Mouse (Mus musculus) megakaryocyte progenitor cell, adult 5-6 weeks (primary cell): ENCODE data around the gene Cyth4. TPM values are rescaled to one million over a fixed set of nuclear protein-coding genes. Genes with fewer than 3 reads are reported as not detected.

Source experiments
- ATAC-seq: replicated peaks from 2 replicates; pipeline ENCODE4 v1.8.0; 2016; ENCODE audit warnings: mild to moderate bottlenecking, moderate TSS enrichment, inconsistent platforms; ENCODE audit not compliant: poor library complexity
- total RNA-seq, 2 experiments: library from RNA; stranded (forward) in 1 of 2; stranded (reverse) in 1 of 2; fragments of 157-497, 149-512 nt in 1 of 2; fragments of 200-1000 nt in 1 of 2; gene quantifications; 2 replicates each; pipeline versions ENCODE4 v1.2.3 to v1.2.4; 2015 to 2017

Cyth4 gene
- 34.6 and 45.8 TPM in 2 replicates for total RNA-seq (2015)
- total RNA-seq (2017) = 74.9 and 87.2 TPM in 2 replicates

- ATAC-seq = peak; percentile 74
Measured at GRCm38 (mm10) chr15:78596914-78597313, at the start of gene Cyth4. Gene Cyth4 (plus strand): TSS chr15:78597047.

GRCm38 (mm10) chr15:78547415-78548335 lies 49.2 kb upstream of the Cyth4 start:
- peak; percentile 50 for ATAC-seq

DNA sequence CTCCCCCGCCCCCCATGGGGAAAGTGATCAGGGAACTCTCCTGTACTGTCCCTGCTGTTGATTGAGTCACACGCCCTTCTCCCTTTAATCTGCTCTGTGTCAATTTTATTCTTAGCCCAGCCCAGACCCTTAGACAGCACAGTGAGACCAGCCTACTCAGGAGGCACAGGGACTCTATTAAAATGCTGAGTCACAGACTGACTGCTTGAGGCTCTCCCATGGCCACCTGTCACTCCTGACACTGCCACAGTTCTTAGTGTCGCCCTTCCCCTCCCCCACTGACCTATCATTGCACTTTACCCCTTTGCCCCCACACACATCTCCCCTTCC lies 48.5 kb upstream of the Cyth4 start:
- ATAC-seq = peak; percentile 63

DNA sequence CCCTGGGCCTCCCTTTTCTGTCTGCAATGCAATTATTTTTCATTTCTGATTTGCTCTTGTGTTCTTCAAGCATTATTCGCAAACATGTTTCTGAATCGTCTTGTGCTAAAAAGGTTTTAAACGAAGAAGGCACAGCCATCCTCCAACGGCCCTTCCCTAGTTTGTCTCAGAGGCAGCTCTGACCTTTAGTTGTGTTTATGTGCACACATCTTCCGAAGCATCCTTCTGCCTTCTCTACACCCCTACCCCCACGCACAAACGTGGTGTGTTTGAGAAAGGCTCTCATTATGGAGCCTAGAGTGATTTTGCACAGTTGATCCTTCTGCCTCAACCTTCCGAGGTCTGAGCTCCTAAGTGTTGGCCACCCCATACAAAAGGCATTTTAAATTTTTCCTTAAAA lies 48.1 kb upstream of the Cyth4 start:
- no peak for ATAC-seq

DNA sequence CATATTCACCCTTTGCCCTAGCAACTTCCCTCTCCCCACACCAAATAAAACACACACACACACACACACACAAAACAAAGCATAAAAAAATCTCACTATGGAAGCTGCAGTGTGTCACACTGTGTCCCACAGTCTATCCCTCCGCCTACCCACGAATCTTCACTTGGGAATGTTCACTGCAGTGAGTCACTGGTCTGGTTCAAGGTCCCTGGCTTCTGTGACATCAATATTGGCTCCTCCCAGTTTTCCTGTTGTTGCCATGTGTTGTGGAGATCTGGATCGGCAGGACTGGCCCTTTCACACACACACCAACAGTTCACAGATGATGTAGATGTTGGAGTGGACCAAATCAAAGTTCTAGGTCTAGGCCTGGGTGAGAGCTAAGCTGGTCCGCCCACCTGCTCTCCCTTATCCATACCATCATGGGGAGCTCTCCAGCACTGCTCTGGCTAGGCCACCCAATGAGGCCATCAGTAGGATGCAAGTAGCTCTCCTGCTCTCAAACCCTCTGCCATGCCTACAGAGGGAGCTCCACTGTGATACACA lies 47.6 kb upstream of the Cyth4 start:
- no peak for ATAC-seq

GRCm38 (mm10) chr15:78554545-78555313 lies 42.1 kb upstream of the Cyth4 start:
- no peak for ATAC-seq

GRCm38 (mm10) chr15:78557693-78558535 lies 38.9 kb upstream of the Cyth4 start:
- ATAC-seq = 0 out of 2 replicates have a peak, but pooled peaks have one; percentile 17

- no peak for ATAC-seq
Measured at GRCm38 (mm10) chr15:78559141-78559979, 37.5 kb upstream of the Cyth4 start.

- no peak for ATAC-seq
Measured at GRCm38 (mm10) chr15:78563344-78563743, 33.5 kb upstream of the Cyth4 start.

DNA sequence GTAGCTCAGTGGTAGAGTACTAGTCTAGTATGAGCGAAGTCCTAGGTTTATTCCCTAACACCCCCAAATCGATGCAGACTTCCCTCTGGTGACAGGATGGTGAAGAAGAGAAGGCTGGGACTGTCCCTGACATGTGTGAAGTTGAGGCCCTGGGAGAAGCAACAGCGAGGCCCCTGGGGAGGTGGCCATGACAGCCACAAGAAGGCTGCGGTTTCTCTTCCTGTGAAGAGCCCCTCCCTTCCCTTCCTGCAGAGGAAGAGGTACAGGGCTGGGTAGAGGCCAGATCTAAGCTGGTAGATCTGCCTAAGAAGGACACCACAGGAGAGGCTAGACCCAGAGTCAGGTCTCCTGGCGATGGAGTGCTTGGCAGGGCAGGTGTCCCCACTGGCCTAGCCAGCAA lies 32.9 kb upstream of the Cyth4 start:
- peak; percentile 77 for ATAC-seq

- ATAC-seq = peak; percentile 38
Measured at GRCm38 (mm10) chr15:78564764-78565435, 31.9 kb upstream of the Cyth4 start.

DNA sequence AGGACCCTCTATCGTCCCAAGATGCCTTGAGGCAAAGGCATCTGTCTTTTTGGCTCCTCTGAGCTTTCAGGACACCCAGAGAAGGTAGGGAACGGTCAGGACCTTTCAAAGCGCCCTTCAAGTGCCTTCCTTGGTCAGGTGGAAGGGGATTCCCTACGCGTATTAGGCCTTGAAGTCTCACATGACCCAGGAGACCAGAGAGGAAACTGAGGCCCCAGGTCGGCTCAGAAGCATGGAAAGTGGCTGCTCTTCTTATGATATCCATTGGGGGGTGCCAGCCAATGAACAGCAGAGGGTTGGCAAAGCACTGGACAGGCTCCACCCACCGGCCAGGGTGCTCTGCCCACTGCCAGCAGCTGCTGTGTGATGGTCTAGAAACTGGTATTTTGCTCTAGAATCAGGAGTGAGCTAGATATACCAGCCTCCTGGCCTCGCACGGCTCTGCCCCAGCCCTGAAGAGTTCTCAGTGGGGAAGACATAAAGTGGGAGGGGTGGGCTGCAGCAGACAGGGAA lies 29.2 kb upstream of the Cyth4 start:
- ATAC-seq = no peak

DNA sequence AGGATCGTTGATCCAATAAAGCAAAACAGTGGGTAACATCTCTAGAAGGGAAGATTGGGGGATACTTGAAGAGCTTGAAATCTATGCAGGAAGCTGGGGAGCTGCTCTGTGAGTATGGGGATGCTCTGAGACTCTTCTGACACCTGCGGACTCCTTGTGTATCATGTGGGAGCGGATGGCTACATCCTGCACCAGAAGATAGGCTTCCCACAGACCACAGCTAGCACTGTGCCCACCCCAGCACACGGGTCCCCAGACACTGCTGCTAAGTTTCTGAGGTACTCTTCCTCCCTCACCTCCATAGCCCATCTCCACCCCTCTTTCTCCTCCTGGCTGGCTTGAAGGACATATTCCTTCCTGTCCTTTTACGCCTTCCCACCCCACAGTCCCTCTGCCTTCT lies 26.7 kb upstream of the Cyth4 start:
- no peak for ATAC-seq

DNA sequence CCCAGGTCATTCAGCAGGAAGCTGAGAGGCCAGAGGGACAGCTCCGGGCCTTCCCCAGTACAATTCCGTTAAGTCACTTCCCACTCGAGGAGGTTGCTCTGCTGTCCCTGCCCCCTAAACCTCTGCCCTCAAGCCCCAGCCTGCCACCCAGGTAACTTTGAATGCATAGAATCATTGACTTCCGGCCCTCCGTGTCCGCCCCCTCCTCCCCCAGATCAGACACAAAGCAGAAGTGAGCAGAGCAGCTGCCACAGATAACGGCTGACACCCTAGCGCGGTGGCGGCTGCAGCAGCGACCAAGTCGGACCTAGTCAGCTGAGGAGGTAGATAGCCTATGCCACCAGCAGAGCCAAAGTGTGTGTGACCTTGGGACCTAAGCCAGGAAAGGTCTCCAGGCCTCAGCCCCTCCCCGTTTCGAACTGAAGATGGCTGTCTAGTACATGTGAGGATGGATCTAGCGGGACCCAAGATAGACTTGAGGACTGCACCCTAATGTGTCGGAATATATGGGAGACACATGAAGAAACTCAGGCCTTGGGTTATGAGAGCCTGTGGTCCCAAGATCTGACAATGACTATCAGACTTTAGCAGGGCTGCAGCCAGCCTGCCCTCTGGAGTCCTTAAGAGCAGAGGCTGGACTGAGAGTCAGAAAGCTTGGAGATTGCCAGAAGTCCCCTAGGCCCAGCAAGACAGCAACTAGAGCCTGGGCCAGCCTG lies 25.1 kb upstream of the Cyth4 start:
- ATAC-seq = peak; percentile 84

GRCm38 (mm10) chr15:78572270-78572600 lies 24.6 kb upstream of the Cyth4 start:
- ATAC-seq = no peak; the same call in 1 of the 2 replicates

DNA sequence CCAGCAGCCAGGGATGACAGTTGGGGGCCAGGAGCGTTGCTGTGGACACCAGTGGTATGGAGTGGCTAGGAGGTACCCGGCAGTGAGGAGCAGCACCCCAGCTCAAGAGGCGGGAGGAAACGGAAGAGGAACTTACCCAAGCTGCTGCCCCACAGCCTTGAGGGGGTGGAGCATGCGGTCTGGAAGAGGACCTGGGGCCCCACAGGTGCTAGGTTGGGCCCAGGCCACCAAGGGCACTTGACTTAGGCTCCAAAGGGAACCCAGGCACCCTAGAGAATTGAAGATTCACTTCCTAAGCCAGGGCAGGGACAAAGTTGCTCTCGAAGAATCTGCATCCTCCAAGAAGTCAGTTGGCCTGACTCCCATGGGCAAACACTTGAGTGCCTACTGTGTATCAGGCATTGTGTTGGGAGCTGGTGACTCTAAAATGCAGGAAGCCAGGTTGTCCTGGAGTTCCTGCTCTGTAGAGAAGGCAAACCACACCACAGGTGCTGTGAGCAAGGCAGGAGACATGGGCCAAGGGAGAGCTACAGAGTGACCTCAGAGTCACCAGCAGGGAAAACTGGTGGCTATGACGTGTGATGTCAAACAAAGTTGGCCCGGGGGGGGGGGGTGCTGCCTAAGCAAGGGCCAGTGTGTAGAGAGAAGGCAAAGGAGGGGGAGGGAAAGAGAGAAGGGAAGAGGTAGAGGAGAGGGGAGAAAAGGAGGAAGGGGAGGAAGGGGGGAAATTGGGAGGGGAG lies 24.0 kb upstream of the Cyth4 start, which contains the start of gene Rac2:
Gene Rac2 (minus strand): TSS at position 126 of the 740 bp plus-strand sequence.
- ATAC-seq = peak; percentile 73

GRCm38 (mm10) chr15:78576284-78576810 lies 20.5 kb upstream of the Cyth4 start:
- ATAC-seq = no peak
